Mouse (Mus musculus) intestine, embryonic 14.5 days (tissue): ENCODE results near the gene Trim62. TPM values are rescaled to one million over a fixed set of nuclear protein-coding genes. Genes with fewer than 3 reads are reported as not detected.

Experiments
- ATAC-seq: fragments of 200-750 bp; cut with Nextera tagmentation; replicated peaks from 2 replicates; pipeline ENCODE4 v1.8.0; 2017; ENCODE audit warnings: low read depth, moderate number of reproducible peaks, moderate TSS enrichment, moderate library complexity; ENCODE audit not compliant: low FRiP score, low TSS enrichment
- DNase-seq: peaks from one replicate; pipeline ENCODE4 v3.0.0-alpha.2; 2018; ENCODE audit warnings: low spot score
- H3K27ac ChIP-seq: fragments of 300-500 bp; sonication (generic); 2 replicates; pipeline ENCODE4 v1.5.1; 2014; ENCODE audit warnings: low read depth, mild to moderate bottlenecking, control low read depth
- H3K27me3 ChIP-seq: fragments of 300-500 bp; sonication (generic); replicated peaks from 2 replicates; pipeline ENCODE4 v1.6.1; 2014; ENCODE audit warnings: low read length, control low read depth; ENCODE audit not compliant: control insufficient read depth, insufficient read depth
- H3K36me3 ChIP-seq: fragments of 300-500 bp; sonication (generic); 2 replicates; pipeline ENCODE4 v1.6.1; 2014; ENCODE audit warnings: low read length, control low read depth; ENCODE audit not compliant: control insufficient read depth, insufficient read depth
- H3K4me1 ChIP-seq: fragments of 300-500 bp; sonication (generic); replicated peaks from 2 replicates; pipeline ENCODE4 v1.6.1; 2014; ENCODE audit warnings: low read length, control low read depth, mixed read lengths; ENCODE audit not compliant: control insufficient read depth, insufficient read depth
- H3K4me2 ChIP-seq: fragments of 300-500 bp; sonication (generic); 2 replicates; pipeline ENCODE4 v1.6.1; 2014; ENCODE audit warnings: low read length
- H3K4me3 ChIP-seq: fragments of 300-500 bp; sonication (generic); 2 replicates; pipeline ENCODE4 v1.5.1; 2014; ENCODE audit warnings: low read depth, low read length, control low read depth, mixed read lengths
- H3K9ac ChIP-seq: fragments of 300-500 bp; sonication (generic); 2 replicates; pipeline ENCODE4 v1.6.1; 2014; ENCODE audit warnings: mild to moderate bottlenecking, low read length
- H3K9me3 ChIP-seq: fragments of 300-500 bp; sonication (generic); 2 replicates; pipeline ENCODE4 v1.6.1; 2016; ENCODE audit warnings: low read length, control low read depth; ENCODE audit not compliant: control insufficient read depth
- WGBS: fragments of 180-500 bp; shearing (Covaris S2); extraction: QIAGEN DNeasy Blood & Tissue Kit; methylation state at CpG from one replicate; pipeline ENCODE4 v1.1.7; 2014; 5-methylcytosine and 5-hydroxymethylcytosine counted together
- polyA plus RNA-seq: library from polyadenylated mRNA; unstranded; fragments of >200 nt; fragmentation: Nextera tagmentation; extraction: Ambion mirVana; gene quantifications from 2 replicates; pipeline ENCODE4 v1.2.1, GENCODE M21; 2014

Gene Trim62
- polyA plus RNA-seq, 1 experiment from 2014 or later = 6.6 TPM

- peaks cover 4% of the 10 kb centered on the region; the same call in 1 of the 2 replicates for H3K4me1 ChIP-seq
- no peaks in the 10 kb centered on the region for H3K36me3 ChIP-seq
- peak; percentile 66 for DNase-seq
- ATAC-seq = no peak
- no peak overlapping the region for H3K4me2 ChIP-seq
- H3K27me3 ChIP-seq = no peaks in the 10 kb centered on the region
- H3K27ac ChIP-seq = no peak overlapping the region
- 33% methylated on average over 6 of the region's 6 CpGs for WGBS
- no peaks in the 10 kb centered on the region for H3K9me3 ChIP-seq
- H3K9ac ChIP-seq = no peak overlapping the region
- no peak overlapping the region for H3K4me3 ChIP-seq
Measured at GRCm38 (mm10) chr4:128948137-128948674, 64.8 kb downstream of the Trim62 start.

DNA sequence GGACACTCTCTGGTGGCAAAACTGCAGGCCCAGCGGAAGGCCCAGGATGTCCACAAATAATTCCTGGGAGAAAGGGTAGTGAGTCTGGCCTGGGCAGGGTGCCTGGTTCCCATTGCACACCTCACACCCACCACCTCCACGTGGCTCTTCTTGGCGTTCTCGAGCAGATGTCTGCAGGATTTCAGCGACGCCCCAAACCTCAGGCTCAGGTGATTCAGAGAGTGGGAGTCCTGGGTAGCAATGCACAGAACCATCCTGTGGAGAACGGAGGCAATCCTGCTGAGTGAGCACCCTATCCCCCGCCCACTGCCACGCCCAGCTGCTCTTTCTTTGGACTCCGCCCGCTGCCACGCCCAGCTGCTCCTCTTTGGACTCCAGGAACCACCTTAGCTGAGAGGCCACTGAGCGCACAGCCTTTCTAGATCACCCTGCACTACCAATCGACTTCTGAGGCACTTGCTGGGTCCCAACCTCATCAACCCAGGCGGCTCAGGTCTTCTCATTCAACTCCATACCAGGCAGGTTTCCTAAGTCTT, 66.2 kb downstream of the Trim62 start:
- no peaks in the 10 kb centered on the region for H3K36me3 ChIP-seq
- H3K9me3 ChIP-seq = no peaks in the 10 kb centered on the region
- H3K4me2 ChIP-seq = no peak overlapping the region
- H3K27me3 ChIP-seq = no peaks in the 10 kb centered on the region
- H3K27ac ChIP-seq = no peak overlapping the region
- no peak overlapping the region for H3K9ac ChIP-seq
- ATAC-seq = no peak
- H3K4me3 ChIP-seq = no peak overlapping the region
- peaks cover 4% of the 10 kb centered on the region; the same call in 1 of the 2 replicates for H3K4me1 ChIP-seq
- 32% methylated on average over 15 of the region's 15 CpGs for WGBS
- DNase-seq = peak; percentile 67

DNA sequence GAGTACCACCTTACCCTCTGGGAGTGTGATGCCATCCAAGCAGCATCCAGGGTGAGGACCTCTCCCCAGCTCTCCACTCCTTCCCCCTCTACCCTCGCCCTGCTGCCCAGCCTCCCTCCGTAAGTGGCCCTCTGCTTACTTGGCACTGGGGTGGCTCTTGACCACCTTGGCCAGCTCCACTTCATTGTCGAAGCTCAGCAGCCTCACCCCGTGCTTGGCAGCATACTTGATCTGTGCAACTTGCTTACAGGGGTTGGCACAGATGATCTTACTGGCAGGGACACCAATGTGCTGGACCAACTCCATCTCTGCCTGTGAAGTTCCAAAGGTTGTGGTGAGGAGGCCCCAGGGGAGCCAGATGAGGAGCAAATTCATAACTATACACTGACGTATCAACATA, 67.1 kb downstream of the Trim62 start:
- Histone ChIP-seq H3K9ac (no peak overlapping the region), H3K4me1 (peaks cover 4% of the 10 kb centered on the region; the same call in 1 of the 2 replicates), H3K36me3 (no peaks in the 10 kb centered on the region), H3K4me3 (no peak overlapping the region), H3K9me3 (no peaks in the 10 kb centered on the region), H3K27me3 (no peaks in the 10 kb centered on the region), H3K4me2 (no peak overlapping the region), H3K27ac (no peak overlapping the region)
- DNase-seq (no peak), ATAC-seq (no peak)
- WGBS = 83% methylated on average over 5 of the region's 5 CpGs

DNA sequence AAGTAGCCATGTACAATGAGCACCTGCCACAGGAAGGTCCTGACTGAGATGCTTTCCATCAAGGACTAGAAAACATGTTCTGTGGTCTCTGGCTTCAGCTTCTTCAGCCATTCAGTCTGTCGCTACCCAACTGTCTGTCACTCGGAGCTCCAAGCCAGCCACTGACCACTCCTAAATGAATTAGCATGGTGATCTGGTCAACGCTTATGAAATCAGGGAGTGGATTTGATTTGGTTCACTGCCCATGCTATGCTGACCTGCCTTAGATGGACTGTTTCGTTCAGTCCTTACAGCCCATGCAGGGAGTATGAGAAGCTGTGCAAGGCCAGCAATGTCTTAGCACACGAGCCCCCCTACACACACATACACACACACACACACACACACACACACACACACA, 70.5 kb downstream of the Trim62 start:
- Histone ChIP-seq H3K27ac (no peak overlapping the region), H3K9ac (no peak overlapping the region), H3K36me3 (no peaks in the 10 kb centered on the region), H3K4me1 (no peaks in the 10 kb centered on the region; the same call in 1 of the 2 replicates), H3K4me2 (no peak overlapping the region), H3K4me3 (no peak overlapping the region), H3K27me3 (no peaks in the 10 kb centered on the region), H3K9me3 (no peaks in the 10 kb centered on the region)
- DNase-seq (no peak), ATAC-seq (no peak)
- 83% methylated on average over 5 of the region's 5 CpGs for WGBS

DNA sequence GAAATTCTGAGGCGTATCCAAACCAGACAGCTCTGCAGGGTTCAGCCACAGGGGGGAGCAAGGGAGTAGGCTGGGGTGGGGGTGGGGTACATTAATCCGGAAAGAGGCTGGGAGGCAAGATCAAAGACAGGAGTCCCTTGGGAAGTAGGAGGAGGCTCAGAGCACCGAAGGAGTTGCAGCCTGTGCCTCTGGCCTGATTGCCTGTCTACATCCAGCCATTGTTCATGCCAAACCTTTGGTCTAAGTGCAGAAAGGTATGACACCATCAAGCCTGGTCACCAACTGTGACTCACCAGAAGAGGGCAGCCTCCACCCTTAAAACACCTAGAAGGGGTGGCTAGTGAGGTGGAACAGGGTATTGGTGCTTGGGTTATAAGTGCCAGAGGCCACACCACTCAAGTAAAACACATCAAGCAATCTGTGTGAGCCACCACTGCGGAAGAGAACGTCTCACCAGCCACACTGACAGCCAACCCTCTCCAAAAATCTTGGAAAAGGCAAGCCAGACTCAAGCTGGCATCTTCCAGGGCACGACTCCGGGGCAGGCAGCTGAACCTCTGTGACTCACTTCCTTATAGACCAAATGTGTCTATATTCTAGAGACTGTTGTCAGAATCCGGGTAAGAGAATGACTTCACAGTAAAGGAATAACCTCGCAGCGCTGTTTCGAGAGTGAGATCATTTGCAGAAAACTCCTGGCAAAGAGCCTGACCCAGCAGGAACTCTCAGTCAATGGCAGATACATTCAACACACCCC, 74.0 kb downstream of the Trim62 start:
- Histone ChIP-seq H3K36me3 (no peaks in the 10 kb centered on the region), H3K27me3 (no peaks in the 10 kb centered on the region), H3K9me3 (no peaks in the 10 kb centered on the region), H3K4me2 (no peak overlapping the region), H3K27ac (0 out of 2 replicates have a peak overlapping the region, but pooled peaks have one; percentile 5), H3K4me3 (no peak overlapping the region), H3K9ac (no peak overlapping the region), H3K4me1 (peaks cover 5% of the 10 kb centered on the region)
- ATAC-seq (peak; percentile 33; the same call in 1 of the 2 replicates), DNase-seq (peak; percentile 70)
- WGBS = 40% methylated on average over 11 of the region's 11 CpGs

DNA sequence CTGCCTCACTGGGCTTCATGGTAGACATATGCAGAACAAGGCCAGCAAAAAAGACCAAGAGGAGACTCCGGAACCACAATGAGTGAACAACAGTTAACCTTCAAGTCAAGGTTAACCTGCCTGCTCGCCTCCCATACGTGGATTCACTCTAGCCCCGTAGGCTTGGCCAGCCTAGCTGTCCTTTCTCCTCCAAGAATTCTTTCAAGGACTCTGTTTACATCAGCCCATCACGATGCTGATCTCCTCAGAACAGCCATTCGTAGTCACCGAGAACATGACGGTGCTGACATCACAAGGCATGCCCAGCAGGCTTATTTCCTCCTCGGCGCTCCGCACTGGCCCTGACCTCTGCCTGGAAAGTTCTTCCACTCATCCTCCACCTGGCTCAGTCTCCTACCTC, 74.8 kb downstream of the Trim62 start:
- 81% methylated on average over 11 of the region's 11 CpGs for WGBS
- H3K9ac ChIP-seq = no peak overlapping the region
- H3K4me1 ChIP-seq = peaks cover 5% of the 10 kb centered on the region
- no peaks in the 10 kb centered on the region for H3K27me3 ChIP-seq
- no peak overlapping the region for H3K4me3 ChIP-seq
- DNase-seq (no peak), ATAC-seq (no peak)
- H3K4me2 ChIP-seq = no peak overlapping the region
- 0 out of 2 replicates have a peak overlapping the region, but pooled peaks have one; percentile 5 for H3K27ac ChIP-seq
- H3K9me3 ChIP-seq = no peaks in the 10 kb centered on the region
- H3K36me3 ChIP-seq = no peaks in the 10 kb centered on the region

DNA sequence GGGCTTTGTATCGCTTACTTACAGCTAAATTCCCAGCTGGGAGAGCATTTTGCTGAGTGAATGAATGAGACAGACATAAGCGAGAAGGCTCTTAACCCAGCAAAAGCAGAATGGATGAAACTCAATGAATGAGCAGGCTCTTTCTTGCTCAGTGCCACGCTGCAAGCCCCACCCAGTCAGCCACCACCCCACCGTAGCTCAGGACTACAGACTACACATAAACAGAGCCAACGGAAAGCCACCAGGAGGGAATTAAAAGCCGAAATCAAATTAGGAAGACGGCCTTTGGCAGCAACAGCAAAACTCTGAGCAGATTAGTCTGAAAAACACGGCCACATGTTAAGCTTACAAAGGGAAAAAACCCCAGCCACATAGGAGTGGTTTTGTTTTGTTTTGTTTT, 75.5 kb downstream of the Trim62 start:
- Histone ChIP-seq H3K4me3 (no peak overlapping the region), H3K4me2 (no peak overlapping the region), H3K27me3 (no peaks in the 10 kb centered on the region), H3K27ac (no peak overlapping the region), H3K9me3 (no peaks in the 10 kb centered on the region), H3K36me3 (no peaks in the 10 kb centered on the region), H3K9ac (no peak overlapping the region), H3K4me1 (peaks cover 5% of the 10 kb centered on the region)
- DNase-seq = no peak
- ATAC-seq = no peak
- WGBS = 73% methylated on average over 8 of the region's 8 CpGs

DNA sequence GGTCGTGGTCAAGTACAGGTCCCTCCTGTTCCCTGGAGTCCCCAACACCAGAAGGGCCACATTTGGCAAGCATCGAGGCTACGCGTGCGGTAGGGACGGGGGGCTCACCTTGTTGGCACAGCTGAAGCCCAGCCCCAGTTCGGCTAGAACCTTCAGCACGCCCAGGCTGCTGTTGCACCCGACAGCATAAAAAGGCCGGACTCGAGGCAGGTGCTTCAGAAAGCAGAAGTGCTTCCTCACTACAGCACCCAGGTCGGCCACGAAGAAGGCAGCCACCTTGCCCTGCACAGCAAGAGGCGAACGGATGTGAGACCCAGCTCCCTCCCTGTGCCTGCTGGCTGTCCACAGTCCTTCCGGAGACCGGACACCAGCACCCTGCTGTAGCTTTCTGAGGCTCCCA, 76.3 kb downstream of the Trim62 start:
- H3K27ac ChIP-seq = no peak overlapping the region
- H3K9me3 ChIP-seq = no peaks in the 10 kb centered on the region
- WGBS = 85% methylated on average over 17 of the region's 17 CpGs
- H3K36me3 ChIP-seq = no peaks in the 10 kb centered on the region
- no peaks in the 10 kb centered on the region for H3K27me3 ChIP-seq
- no peak for ATAC-seq
- no peak overlapping the region for H3K4me2 ChIP-seq
- DNase-seq = no peak
- H3K4me1 ChIP-seq = peaks cover 5% of the 10 kb centered on the region
- H3K9ac ChIP-seq = no peak overlapping the region
- no peak overlapping the region for H3K4me3 ChIP-seq
